Mouse (Mus musculus): ENCODE measurements around the gene Ly6g6c.

- peak; percentile 74 for TF ChIP-seq CTCF (IDR thresholded peaks at IDR 0.05; ENCODE audit: borderline replicate concordance, extremely low read depth, insufficient read depth, insufficient read length)
- TF ChIP-seq POLR2A (IDR thresholded peaks at IDR 0.05; ENCODE audit: borderline replicate concordance, extremely low read depth, insufficient read depth, insufficient read length, poor library complexity, severe bottlenecking), result peak; percentile 33; the same call in 1 of the 2 replicates
Observed at GRCm38 (mm10) chr17:35058911-35059892, 6.0 kb upstream of the Ly6g6c start, which contains the start of gene Ddah2.
